Mouse (Mus musculus) leukemia stem cell, adult 10-12 weeks (primary cell): Measurements from ENCODE around the gene Rasa2. TPM values are rescaled to one million over a fixed set of nuclear protein-coding genes. Genes with fewer than 3 reads are reported as not detected.

Source experiments
- polyA plus RNA-seq: library from polyadenylated mRNA; stranded (reverse); fragments of >175 nt; gene quantifications from 2 replicates; pipeline ENCODE4 v1.2.3, GENCODE M21; 2012; ENCODE audit warnings: low replicate concordance

Rasa2 gene
- 0.56 and 0.59 TPM in 2 replicates for polyA plus RNA-seq

GRCm38 (mm10) chr9:96631389-96632072 lies at the start of gene Rasa2:
TSS of gene Rasa2 (minus strand) at chr9:96631617.

DNA sequence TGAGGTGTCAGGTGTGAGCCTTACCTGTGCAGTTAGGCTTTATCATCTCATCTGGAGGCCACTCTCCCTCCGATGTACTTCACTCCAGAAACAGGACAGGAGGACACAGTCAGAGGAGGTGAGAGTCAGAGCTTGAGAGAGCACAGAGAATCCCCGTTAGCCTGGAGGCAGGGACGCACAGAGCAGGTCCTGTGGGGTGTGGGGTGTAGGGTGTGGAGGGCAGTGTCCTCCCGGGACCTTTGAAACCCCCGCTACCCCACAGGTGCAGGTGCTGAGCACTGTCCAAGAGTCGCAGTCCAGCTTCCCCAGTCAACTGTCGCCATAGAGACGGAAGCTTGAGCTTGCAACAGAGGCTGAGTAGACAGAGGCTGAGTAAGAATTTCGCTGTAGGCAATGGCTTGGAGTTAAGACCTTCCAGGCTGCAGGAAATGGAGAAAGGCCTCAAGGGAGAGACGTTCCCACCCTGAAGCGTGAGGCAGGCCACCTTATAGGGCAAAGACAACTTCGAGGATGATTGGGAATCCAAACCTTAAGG lies 106.4 kb downstream of the Rasa2 start, which contains the start of gene Gm28729:
TSS of gene Gm28729 (minus strand) at position 293 of the 535 bp plus-strand sequence.

Other genes starting within 250 kb of the Rasa2 start
- gene Rnf7, start 152.9 kb downstream of the Rasa2 start, polyA plus RNA-seq, result 6.1 and 15.4 TPM in 2 replicates
- gene Gm28729, start 106.4 kb downstream of the Rasa2 start, polyA plus RNA-seq, result 0.15 TPM in 1 of 2 replicates, not detected in the other
- gene Zbtb38, start 121.2 kb upstream of the Rasa2 start, polyA plus RNA-seq, result 2.3 and 2.6 TPM in 2 replicates